Mouse (Mus musculus): ENCODE data around the gene Mettl7b. TPM values are rescaled to one million over a fixed set of nuclear protein-coding genes. Genes with fewer than 3 reads are reported as not detected.

The Mettl7b gene
- total RNA-seq, 2 experiments from 2014 or later = not detected

GRCm38 (mm10) chr10:128950208-128950887, 10.4 kb downstream of the Mettl7b start:
- intact Hi-C loops (cut with DNase I) = no loop called here
- DNase-seq = no peak

- intact Hi-C loops (cut with DNase I) = no loop called here
- no peak for DNase-seq
These were observed 13.3 kb downstream of the Mettl7b start for GRCm38 (mm10) chr10:128947496-128947895.

- intact Hi-C loops (cut with DNase I) = no loop called here
- DNase-seq = peak; percentile 55 to 77
These were observed 15.1 kb downstream of the Mettl7b start for GRCm38 (mm10) chr10:128945675-128946074.

- no peak for DNase-seq
- intact Hi-C loops (cut with DNase I) = no loop called here
These were observed 20.2 kb downstream of the Mettl7b start for GRCm38 (mm10) chr10:128940475-128941061.

- DNase-seq = no peak
- intact Hi-C loops (cut with DNase I) = no loop called here
These were observed 21.8 kb downstream of the Mettl7b start for GRCm38 (mm10) chr10:128938974-128939373.

- intact Hi-C loops (cut with DNase I) = no loop called here
- DNase-seq = peak; percentile 81 to 90
These were observed 22.3 kb downstream of the Mettl7b start for GRCm38 (mm10) chr10:128938457-128938856.

- DNase-seq = peak in 1 of 2 experiments; percentile 35
- intact Hi-C loops (cut with DNase I) = loop anchor here (2.0 kb wide), 1 partner anchor 25 kb away; no protein-coding TSS in a partner anchor
These were observed 22.9 kb downstream of the Mettl7b start for GRCm38 (mm10) chr10:128937756-128938390.

- intact Hi-C loops (cut with DNase I) = loop anchor here (2.0 kb wide), 1 partner anchor 23 kb away; no protein-coding TSS in a partner anchor
- DNase-seq = peak; percentile 51 to 63
These were observed 24.9 kb downstream of the Mettl7b start for GRCm38 (mm10) chr10:128935826-128936440.

- intact Hi-C loops (cut with DNase I) = no loop called here
- DNase-seq = peak in 1 of 2 experiments; percentile 40
These were observed 25.6 kb downstream of the Mettl7b start for GRCm38 (mm10) chr10:128934997-128935787.

- intact Hi-C loops (cut with DNase I) = no loop called here
- DNase-seq = no peak
These were observed 26.6 kb downstream of the Mettl7b start for GRCm38 (mm10) chr10:128933976-128934721.

- intact Hi-C loops (cut with DNase I) = no loop called here
- peak; percentile 64 for DNase-seq
These were observed 27.2 kb downstream of the Mettl7b start, which contains the start of gene Itga7 for GRCm38 (mm10) chr10:128933574-128933973. Itga7 (plus strand) TSS chr10:128933818.

- peak in 1 of 2 experiments; percentile 20 for DNase-seq
- intact Hi-C loops (cut with DNase I) = no loop called here
These were observed 29.3 kb downstream of the Mettl7b start for GRCm38 (mm10) chr10:128931441-128931840.

- peak in 1 of 2 experiments; percentile 35 for DNase-seq
- intact Hi-C loops (cut with DNase I) = no loop called here
These were observed 31.0 kb downstream of the Mettl7b start for GRCm38 (mm10) chr10:128929638-128930378.

- DNase-seq = peak in 1 of 2 experiments; percentile 22
- intact Hi-C loops (cut with DNase I) = no loop called here
These were observed 32.4 kb downstream of the Mettl7b start for GRCm38 (mm10) chr10:128928356-128928755.

- intact Hi-C loops (cut with DNase I) = no loop called here
- no peak for DNase-seq
These were observed 36.9 kb downstream of the Mettl7b start, which contains the start of gene Bloc1s1 for GRCm38 (mm10) chr10:128923935-128924334. Bloc1s1 (minus strand) TSS chr10:128924035.

- peak; percentile 94 to 97 for DNase-seq
- intact Hi-C loops (cut with DNase I) = no loop called here
These were observed 37.6 kb downstream of the Mettl7b start for GRCm38 (mm10) chr10:128923013-128923691.

- DNase-seq = no peak
- intact Hi-C loops (cut with DNase I) = no loop called here
These were observed 38.1 kb downstream of the Mettl7b start, which contains the start of gene Rdh5 for GRCm38 (mm10) chr10:128922822-128923012. Rdh5 (minus strand) TSS chr10:128922888.

All from heart, postnatal 14 days (tissue).